ENCODE assay signal across 14 mouse cellular contexts in the genomic region with DNA sequence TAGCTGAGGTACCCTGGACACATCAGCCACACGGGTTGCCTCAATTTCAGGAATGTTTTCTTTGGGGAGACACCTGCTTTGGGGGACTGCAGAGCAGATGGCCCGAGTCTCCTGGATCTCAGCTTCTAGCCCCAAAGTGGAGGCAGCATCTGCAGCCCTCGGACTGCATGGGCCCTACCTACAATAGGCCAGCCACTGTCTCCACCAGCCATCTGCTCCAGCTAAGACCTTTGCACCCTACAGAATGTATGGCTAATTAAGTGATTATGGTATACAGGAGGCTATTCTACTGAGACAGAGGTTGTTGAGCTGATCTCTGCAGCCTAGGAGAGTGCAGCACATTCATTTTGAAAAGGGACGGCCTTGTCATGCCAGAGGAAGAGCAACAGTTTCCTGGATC. TPM values are rescaled to one million over a fixed set of nuclear protein-coding genes. Genes with fewer than 3 reads are reported as not detected.
DNase-seq lines count a peak whose midpoint lies in the region; ATAC-seq lines count a peak whose summit lies in the region.
"Had no signal": no experiment of that assay in that cellular context is flagged by ENCODE, and none has a peak within 500 bp of the region (broad histone marks: within the 10 kb centered on the region; RNA-seq: fewer than 3 reads in every experiment).

No protein-coding gene starts in this region.

- H3K9ac ChIP-seq in forebrain, embryonic 14.5 days (ENCODE audit: low read length) = no peak overlapping the region
- no peak overlapping the region for H3K9ac ChIP-seq in intestine, embryonic 14.5 days (ENCODE audit: low read length)
- H3K9ac ChIP-seq: kidney, embryonic 15.5 days; limb, embryonic 15.5 days had no signal

- peak; percentile 16 for ATAC-seq in forebrain, embryonic 14.5 days
- peak; percentile 70; the same call in 1 of the 2 replicates for ATAC-seq in intestine, embryonic 14.5 days (replicated peaks; ENCODE audit: low FRiP score, low TSS enrichment, low read depth)

- no peaks in the 10 kb centered on the region for H3K9me3 ChIP-seq in forebrain, embryonic 14.5 days (replicated peaks; ENCODE audit: control insufficient read depth, low read length)
- H3K9me3 ChIP-seq in intestine, embryonic 14.5 days (ENCODE audit: control insufficient read depth, low read length) = no peaks in the 10 kb centered on the region
- H3K9me3 ChIP-seq: G1E; kidney, embryonic 15.5 days; limb, embryonic 15.5 days had no signal

- H3K4me3 ChIP-seq in forebrain, embryonic 14.5 days (ENCODE audit: low read depth, low read length) = no peak overlapping the region
- H3K4me3 ChIP-seq in intestine, embryonic 14.5 days (ENCODE audit: low read depth, low read length) = no peak overlapping the region
- H3K4me3 ChIP-seq: kidney, embryonic 15.5 days; limb, embryonic 15.5 days had no signal

- DNase-seq in embryo, embryonic 10.5 days (ENCODE audit: low spot score) = peak; percentile 62
- DNase-seq in forebrain, embryonic 14.5 days (ENCODE audit: low spot score) = no peak
- DNase-seq in intestine, embryonic 14.5 days (ENCODE audit: low spot score) = no peak
- DNase-seq in neural tube, embryonic 10.5 days (ENCODE audit: extremely low spot score, low spot score) = peak; percentile 47
- DNase-seq in spleen, postnatal 4 days (ENCODE audit: low spot score in 2 of 2) = no peak
- no peak for DNase-seq in layer of hippocampus, postnatal 10 days (ENCODE audit: low spot score in 2 of 2)
- no peak for DNase-seq in thymus, postnatal 36 days
- DNase-seq in adrenal gland, postnatal 36 days = no peak
- DNase-seq: cerebellum, postnatal 14 days; gastrocnemius, postnatal 10 days; spleen, adult 18-20 months had no signal

- WGBS in forebrain, embryonic 14.5 days = 16% methylated on average over 4 of the region's 4 CpGs
- WGBS in intestine, embryonic 14.5 days = 31% methylated on average over 4 of the region's 4 CpGs

- peak overlapping the region; percentile 58 for H3K27ac ChIP-seq in forebrain, embryonic 14.5 days (ENCODE audit: low read depth, low read length)
- H3K27ac ChIP-seq in intestine, embryonic 14.5 days (ENCODE audit: low read depth) = no peak overlapping the region
- H3K27ac ChIP-seq: kidney, embryonic 15.5 days; limb, embryonic 15.5 days had no signal

- no peaks in the 10 kb centered on the region for H3K36me3 ChIP-seq in forebrain, embryonic 14.5 days (ENCODE audit: control insufficient read depth, insufficient read depth, low read length)
- peaks cover 12% of the 10 kb centered on the region for H3K36me3 ChIP-seq in intestine, embryonic 14.5 days (ENCODE audit: control insufficient read depth, insufficient read depth, low read length)

- H3K27me3 ChIP-seq in forebrain, embryonic 14.5 days (replicated peaks; ENCODE audit: control insufficient read depth, insufficient read depth, low read length) = no peaks in the 10 kb centered on the region
- H3K27me3 ChIP-seq in intestine, embryonic 14.5 days (replicated peaks; ENCODE audit: control insufficient read depth, insufficient read depth, low read length) = no peaks in the 10 kb centered on the region
- H3K27me3 ChIP-seq: kidney, embryonic 15.5 days; limb, embryonic 15.5 days had no signal

- H3K4me2 ChIP-seq in forebrain, embryonic 14.5 days (ENCODE audit: low read length) = peak overlapping the region; percentile 32
- no peak overlapping the region for H3K4me2 ChIP-seq in intestine, embryonic 14.5 days (ENCODE audit: low read length)
- H3K4me2 ChIP-seq: kidney, embryonic 15.5 days; limb, embryonic 15.5 days had no signal

- H3K4me1 ChIP-seq in forebrain, embryonic 14.5 days (ENCODE audit: control insufficient read depth, insufficient read depth, low read length) = peaks cover 37% of the 10 kb centered on the region
- peaks cover 9% of the 10 kb centered on the region for H3K4me1 ChIP-seq in intestine, embryonic 14.5 days (replicated peaks; ENCODE audit: control insufficient read depth, insufficient read depth, low read length)

RNA-seq across cellular contexts. Expression of a gene that starts 43.2 kb away (rescaled TPM):
- polyA plus RNA-seq in forebrain, embryonic 14.5 days (2014; fragmentation: Nextera tagmentation; extraction: Ambion mirVana) = 14.8 and 26.9 TPM in 2 replicates
- 18.5 and 21.2 TPM in 2 replicates for polyA plus RNA-seq in intestine, embryonic 14.5 days (2014; fragmentation: Nextera tagmentation; extraction: Ambion mirVana)
- total RNA-seq in layer of hippocampus, postnatal 10 days (2021) = 10 to 100 TPM; 59.8 to 85.9 TPM
- 10 to 100 TPM; 31.2 to 39.4 TPM for total RNA-seq in adrenal gland, postnatal 36 days (2021)

Comparison
In these comparisons a context has a peak if more than half of its experiments do, and no peak if none do; other contexts are left out.
1. DNase-seq: peak in embryo, embryonic 10.5 days (single experiment) and neural tube, embryonic 10.5 days (single experiment); none in forebrain, embryonic 14.5 days (single experiment), intestine, embryonic 14.5 days (single experiment), spleen, postnatal 4 days (0 of 2), layer of hippocampus, postnatal 10 days (0 of 2), thymus, postnatal 36 days (0 of 2) and adrenal gland, postnatal 36 days (0 of 2).